Mouse (Mus musculus): ENCODE measurements around the gene Aifm2.

DNA sequence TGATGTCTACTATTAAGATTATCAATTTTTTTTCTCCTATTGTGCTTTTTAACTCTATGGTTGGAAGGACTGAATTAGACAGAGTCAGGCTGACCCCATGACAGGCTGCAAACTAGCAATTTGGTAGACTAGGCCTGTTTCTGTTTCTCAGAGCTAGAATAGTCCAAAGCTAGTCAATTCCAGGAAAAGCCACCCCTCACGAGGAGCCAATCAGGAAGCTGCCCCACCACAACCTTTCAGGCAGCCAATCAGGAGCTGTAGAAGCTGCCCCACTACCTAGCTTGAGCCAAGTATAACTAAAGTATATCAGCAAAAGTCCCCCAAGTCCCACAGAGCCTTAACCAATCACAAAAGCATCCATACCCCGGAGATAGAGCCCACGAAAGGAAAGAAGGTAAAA is 39.1 kb upstream of the Aifm2 start:
- no peak for TF ChIP-seq CTCF (IDR thresholded peaks at IDR 0.05; ENCODE audit: borderline replicate concordance, insufficient read depth, low read length)
- no peak for TF ChIP-seq POLR2A (IDR thresholded peaks at IDR 0.05; ENCODE audit: low read depth, low read length)

All from embryonic fibroblast, embryonic 13.5 days (primary cell).